Mouse (Mus musculus) lung, postnatal 0 days (tissue): ENCODE results near the gene Rassf1.

Experiments
- CTCF ChIP-seq: IDR thresholded peaks from 2 replicates; pipeline ENCODE4 v1.5.1; 2016; ENCODE audit warnings: antibody characterized with exemption, mild to moderate bottlenecking
- EP300 ChIP-seq: IDR thresholded peaks from 2 replicates; pipeline ENCODE4 v1.6.1; 2016; ENCODE audit warnings: antibody characterized with exemption, mild to moderate bottlenecking, control low read depth

DNA sequence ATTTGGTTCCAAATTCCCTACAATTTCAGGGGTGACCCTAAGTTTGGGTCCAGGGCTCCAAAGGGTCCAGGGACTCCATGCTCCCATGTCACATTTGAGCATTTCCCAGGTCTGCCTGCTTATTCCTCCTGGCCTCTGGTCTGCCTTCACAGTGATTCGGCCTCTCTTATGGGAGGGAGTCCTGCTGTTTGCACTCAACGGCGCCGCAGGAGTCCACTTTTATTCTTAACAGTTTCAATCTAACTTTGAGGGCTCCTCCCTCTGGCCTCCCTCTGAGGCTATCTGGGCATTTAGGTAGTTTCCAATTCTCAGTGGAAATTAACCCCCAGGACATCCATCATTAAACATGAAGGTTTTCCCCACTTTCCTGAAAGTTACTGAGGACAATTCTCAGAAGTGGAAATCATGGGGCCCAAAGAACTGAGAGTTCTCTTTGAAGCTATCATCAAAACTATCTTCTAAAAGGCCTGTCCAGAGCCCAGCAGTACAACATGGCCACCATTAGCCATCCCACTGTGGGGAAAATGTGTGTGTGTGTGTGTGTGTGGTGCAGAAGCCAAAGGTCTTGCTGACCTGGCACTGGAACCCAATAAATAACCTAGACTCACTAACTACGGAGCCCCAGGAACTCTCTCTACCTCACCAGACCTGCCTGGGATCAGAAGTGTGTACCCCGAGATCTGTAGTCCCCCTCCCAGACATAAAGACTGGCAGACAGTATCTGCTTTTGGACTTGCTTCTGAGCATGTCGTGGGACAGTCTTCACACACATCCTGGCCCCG is 43.1 kb downstream of the Rassf1 start:
- TF ChIP-seq CTCF (no peak), EP300 (no peak)
